Mouse (Mus musculus) naive thymus-derived CD4-positive, alpha-beta T cell, adult 2 months (primary cell): Measurements from ENCODE around the gene Cand2.

ENCODE experiments used
- DNase-seq: peaks from one replicate; pipeline ENCODE4 v3.0.0-alpha.2; 2011; ENCODE audit warnings: low read depth

The Cand2 gene

GRCm38 (mm10) chr6:115774501-115774921 lies at the start of gene Cand2:
Gene Cand2 (plus strand): TSS chr6:115774538.
- peak; percentile 77 for DNase-seq

GRCm38 (mm10) chr6:115727108-115727507 lies 47.2 kb upstream of the Cand2 start:
- DNase-seq, result peak; percentile 80

GRCm38 (mm10) chr6:115727570-115727969 lies 46.8 kb upstream of the Cand2 start:
- no peak for DNase-seq

- no peak for DNase-seq
Observed at GRCm38 (mm10) chr6:115730560-115731342, 43.6 kb upstream of the Cand2 start.

GRCm38 (mm10) chr6:115732341-115732928 lies 41.9 kb upstream of the Cand2 start:
- DNase-seq, result no peak

- peak; percentile 45 for DNase-seq
Observed at GRCm38 (mm10) chr6:115734909-115735308, 39.4 kb upstream of the Cand2 start.

- DNase-seq, result no peak
Observed at GRCm38 (mm10) chr6:115739056-115739455, 35.3 kb upstream of the Cand2 start.

- DNase-seq, result no peak
Observed at GRCm38 (mm10) chr6:115743569-115743968, 30.8 kb upstream of the Cand2 start.

GRCm38 (mm10) chr6:115746326-115746725 lies 28.0 kb upstream of the Cand2 start:
- DNase-seq, result no peak

GRCm38 (mm10) chr6:115755536-115755935 lies 18.8 kb upstream of the Cand2 start:
- no peak for DNase-seq

GRCm38 (mm10) chr6:115758981-115759435 lies 15.3 kb upstream of the Cand2 start:
- no peak for DNase-seq

- no peak for DNase-seq
Observed at GRCm38 (mm10) chr6:115759461-115759860, 14.9 kb upstream of the Cand2 start.

GRCm38 (mm10) chr6:115760137-115760536 lies 14.2 kb upstream of the Cand2 start:
- no peak for DNase-seq

GRCm38 (mm10) chr6:115760982-115761381 lies 13.4 kb upstream of the Cand2 start:
- DNase-seq, result no peak

- DNase-seq, result peak; percentile 78
Observed at GRCm38 (mm10) chr6:115761995-115762756, 12.2 kb upstream of the Cand2 start, which contains the start of gene Tmem40. Gene Tmem40 (minus strand): TSS chr6:115762410.

- peak; percentile 54 for DNase-seq
Observed at GRCm38 (mm10) chr6:115764179-115764578, 10.2 kb upstream of the Cand2 start.

GRCm38 (mm10) chr6:115767357-115767756 lies 7.0 kb upstream of the Cand2 start:
- no peak for DNase-seq

GRCm38 (mm10) chr6:115768207-115768606 lies 6.1 kb upstream of the Cand2 start:
- peak; percentile 61 for DNase-seq

GRCm38 (mm10) chr6:115770059-115770670 lies 4.2 kb upstream of the Cand2 start:
- no peak for DNase-seq

GRCm38 (mm10) chr6:115770852-115771251 lies 3.5 kb upstream of the Cand2 start:
- no peak for DNase-seq

GRCm38 (mm10) chr6:115772201-115772600 lies 2.1 kb upstream of the Cand2 start:
- DNase-seq, result peak; percentile 44

- DNase-seq, result peak; percentile 71
Observed at GRCm38 (mm10) chr6:115772604-115773003, 1.7 kb upstream of the Cand2 start.
